Mouse (Mus musculus) layer of hippocampus, adult 2 months (tissue): ENCODE results near the gene Hormad2. TPM values are rescaled to one million over a fixed set of nuclear protein-coding genes. Genes with fewer than 3 reads are reported as not detected.

Experiments used
- DNase-seq, 2 experiments: peaks; one replicate each; pipeline ENCODE4 v3.0.0; 2022; ENCODE audit warnings: low spot score in 2 of 2
- H3K27ac ChIP-seq: fragments of 200-600 bp; 2 replicates; pipeline ENCODE4 v1.8.1; 2022
- H3K4me3 ChIP-seq: fragments of 200-600 bp; 2 replicates; pipeline ENCODE4 v1.8.1; 2022; ENCODE audit warnings: mild to moderate bottlenecking
- CTCF ChIP-seq: fragments of 200-600 bp; conservative IDR thresholded peaks from 2 replicates; pipeline ENCODE4 v1.8.1; 2022; ENCODE audit warnings: antibody characterized with exemption, mild to moderate bottlenecking, moderate library complexity
- total RNA-seq, 2 experiments: library from RNA; stranded (reverse); gene quantifications; 2 replicates each; pipeline ENCODE4 v1.2.3; 2021

Hormad2 gene
- total RNA-seq, 2 experiments from 2014 or later = not detected

DNA sequence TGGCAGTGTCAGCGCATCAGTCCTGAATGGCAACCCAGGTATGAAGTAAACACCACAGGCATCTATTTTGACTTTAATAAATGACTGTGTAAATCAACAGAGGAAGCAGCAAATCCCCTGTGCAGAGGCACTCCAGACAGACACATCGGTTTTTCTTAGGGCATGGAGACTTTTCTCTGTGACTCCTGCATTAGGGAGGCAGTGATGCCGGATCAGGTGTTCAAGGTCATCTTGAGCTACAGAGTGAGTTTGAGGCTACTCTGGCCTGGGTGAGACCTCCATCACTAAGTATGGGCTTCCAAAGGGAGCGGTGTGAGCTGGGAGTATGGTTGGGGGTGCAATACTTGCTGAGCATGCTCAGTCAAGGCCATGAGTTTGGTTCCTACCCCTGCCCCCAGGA lies 23.7 kb upstream of the Hormad2 start:
- no peak for DNase-seq
- no peak overlapping the region for H3K4me3 ChIP-seq
- H3K27ac ChIP-seq = no peak overlapping the region
- no peak for TF ChIP-seq CTCF

DNA sequence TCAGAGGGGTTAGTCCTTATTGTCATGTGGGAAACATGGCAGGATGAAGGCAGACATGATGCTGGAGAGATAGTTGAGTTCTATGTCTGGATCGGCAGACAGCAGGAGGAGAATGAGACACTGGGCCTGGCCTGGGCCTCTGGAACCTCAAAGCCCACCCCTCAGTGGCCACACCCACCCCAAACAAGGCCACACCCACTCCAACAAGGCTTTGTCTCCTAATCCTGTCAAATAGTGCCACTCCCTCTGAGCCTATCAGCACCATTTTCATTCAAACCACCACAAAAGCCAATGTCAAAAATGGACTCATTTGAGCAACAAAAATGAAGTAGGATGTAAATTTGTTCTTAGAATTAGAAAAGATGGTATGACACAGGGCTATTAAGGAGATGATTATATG lies 23.3 kb upstream of the Hormad2 start:
- DNase-seq = no peak
- TF ChIP-seq CTCF = no peak
- no peak overlapping the region for H3K27ac ChIP-seq
- no peak overlapping the region for H3K4me3 ChIP-seq

DNA sequence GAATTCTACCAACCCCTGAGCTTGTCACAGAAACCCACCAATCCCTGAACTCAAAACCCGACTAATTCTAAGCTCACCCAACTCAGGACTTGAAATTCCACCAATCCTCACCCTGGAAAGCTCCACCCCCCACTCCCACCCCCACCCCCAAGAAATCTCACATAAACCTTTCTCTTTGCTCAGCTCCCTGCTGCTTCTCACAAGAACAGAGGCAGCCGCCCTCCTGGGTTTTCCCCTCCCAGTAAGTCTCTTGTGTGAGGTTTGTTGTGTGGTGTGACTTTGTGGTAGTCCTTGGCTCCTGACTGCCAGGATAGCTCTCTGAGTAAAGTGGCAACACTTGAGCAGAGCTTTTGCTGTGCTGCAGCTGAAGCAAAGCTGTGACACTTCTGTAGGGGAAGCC lies 22.0 kb upstream of the Hormad2 start:
- Histone ChIP-seq H3K4me3 (no peak overlapping the region), H3K27ac (no peak overlapping the region)
- DNase-seq = no peak
- TF ChIP-seq CTCF = no peak

GRCm38 (mm10) chr11:4461154-4461553 lies 20.2 kb upstream of the Hormad2 start:
- no peak for TF ChIP-seq CTCF
- no peak overlapping the region for H3K27ac ChIP-seq
- no peak overlapping the region for H3K4me3 ChIP-seq
- no peak for DNase-seq

GRCm38 (mm10) chr11:4460615-4461014 lies 19.7 kb upstream of the Hormad2 start:
- no peak overlapping the region for H3K27ac ChIP-seq
- DNase-seq = no peak
- no peak for TF ChIP-seq CTCF

GRCm38 (mm10) chr11:4454895-4455535 lies 14.1 kb upstream of the Hormad2 start:
- Histone ChIP-seq H3K4me3 (no peak overlapping the region), H3K27ac (no peak overlapping the region)
- no peak for TF ChIP-seq CTCF
- no peak for DNase-seq

More at GRCm38 (mm10) chr11:4460615-4461014, 19.7 kb upstream of the Hormad2 start:
- no peak overlapping the region for H3K4me3 ChIP-seq

GRCm38 (mm10) chr11:4452467-4453184 lies 11.7 kb upstream of the Hormad2 start:
- Histone ChIP-seq H3K27ac (no peak overlapping the region), H3K4me3 (no peak overlapping the region)
- peak in 1 of 2 experiments; percentile 4 for DNase-seq
- no peak for TF ChIP-seq CTCF

- no peak overlapping the region for H3K4me3 ChIP-seq
- H3K27ac ChIP-seq = no peak overlapping the region
- TF ChIP-seq CTCF = peak; percentile 86
- peak; percentile 60 to 73 for DNase-seq
Observed at GRCm38 (mm10) chr11:4451116-4451515, 10.2 kb upstream of the Hormad2 start.

DNA sequence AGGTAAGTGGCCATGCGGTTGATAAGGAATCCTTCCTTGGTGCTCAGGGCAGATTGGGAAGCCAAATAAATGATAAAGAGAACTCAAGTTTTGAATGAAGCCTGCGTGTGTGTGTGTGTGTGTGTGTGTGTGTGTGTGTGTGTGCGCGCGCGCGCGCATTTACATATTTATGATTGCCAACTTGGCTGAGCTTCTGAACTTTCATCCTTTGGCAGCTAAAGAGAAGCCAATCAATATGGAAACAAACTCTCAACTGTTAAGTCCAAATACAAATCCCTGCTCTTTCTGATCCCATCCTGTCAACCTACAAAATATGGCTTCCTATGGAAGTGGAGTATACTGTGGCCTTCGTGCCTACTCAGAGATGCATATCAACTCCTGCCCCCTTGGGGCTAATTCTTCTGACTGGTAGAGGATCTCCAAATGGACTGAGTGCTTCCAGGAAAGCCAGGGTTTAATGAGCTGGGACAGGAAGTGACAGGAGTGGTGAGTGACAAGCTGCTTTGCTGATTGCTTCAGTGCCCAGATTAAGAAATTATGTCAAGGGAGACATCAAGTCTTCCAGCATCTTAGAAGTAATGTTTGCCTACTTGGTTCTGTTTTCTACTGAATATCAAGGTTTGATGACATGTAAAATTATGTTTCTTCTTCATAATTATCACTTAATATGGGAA lies 5.4 kb upstream of the Hormad2 start:
- H3K27ac ChIP-seq = peak overlapping the region; percentile 18; the same call in 1 of the 2 replicates
- no peak for DNase-seq

DNA sequence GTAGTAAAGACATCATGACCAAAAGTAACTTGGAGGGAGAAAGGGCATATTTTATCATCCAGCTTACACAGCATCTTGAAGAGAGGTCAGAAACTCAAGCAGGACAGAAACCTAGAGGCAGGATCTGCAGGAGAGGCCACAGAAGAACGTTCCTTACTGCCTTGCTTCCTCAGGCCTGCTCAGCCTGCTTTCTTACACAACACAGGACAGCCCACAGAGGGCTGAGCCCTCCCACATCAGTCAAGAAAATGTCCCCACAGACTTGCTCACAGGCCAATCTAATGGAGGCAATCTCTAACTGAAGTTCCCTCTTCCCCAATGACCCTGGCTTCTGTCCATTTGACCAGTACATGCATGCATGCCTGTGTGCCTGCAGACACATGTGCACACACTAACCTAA lies 1.4 kb upstream of the Hormad2 start:
- no peak for TF ChIP-seq CTCF
- Histone ChIP-seq H3K27ac (no peak overlapping the region), H3K4me3 (no peak overlapping the region)
- DNase-seq = no peak

More for the DNA sequence above, 5.4 kb upstream of the Hormad2 start:
- no peak for TF ChIP-seq CTCF
- no peak overlapping the region for H3K4me3 ChIP-seq

DNA sequence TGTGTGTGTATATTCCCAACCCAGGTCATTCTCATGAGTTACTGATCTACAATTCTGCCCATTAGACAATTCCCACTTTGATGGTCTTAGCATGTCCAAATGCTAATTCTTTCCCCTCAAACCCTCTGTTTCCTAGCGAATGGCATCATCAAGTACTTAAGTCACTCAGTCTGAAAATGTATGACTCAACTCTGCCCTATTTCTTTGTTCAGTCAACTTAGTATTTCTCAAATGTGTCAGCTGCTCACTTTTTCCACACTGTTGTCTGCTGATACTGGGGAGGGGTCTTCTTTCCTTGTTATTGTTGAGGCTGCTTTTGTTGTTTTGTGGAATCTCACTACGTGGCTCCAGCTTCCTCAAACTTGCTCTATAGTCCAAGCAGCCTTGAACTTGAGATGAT lies 2.7 kb downstream of the Hormad2 start:
- no peak overlapping the region for H3K4me3 ChIP-seq
- DNase-seq = no peak
- H3K27ac ChIP-seq = no peak overlapping the region
- no peak for TF ChIP-seq CTCF

- no peak overlapping the region for H3K4me3 ChIP-seq
- H3K27ac ChIP-seq = no peak overlapping the region
- no peak for DNase-seq
- TF ChIP-seq CTCF = no peak
Observed at GRCm38 (mm10) chr11:4437318-4437717, 3.6 kb downstream of the Hormad2 start.

DNA sequence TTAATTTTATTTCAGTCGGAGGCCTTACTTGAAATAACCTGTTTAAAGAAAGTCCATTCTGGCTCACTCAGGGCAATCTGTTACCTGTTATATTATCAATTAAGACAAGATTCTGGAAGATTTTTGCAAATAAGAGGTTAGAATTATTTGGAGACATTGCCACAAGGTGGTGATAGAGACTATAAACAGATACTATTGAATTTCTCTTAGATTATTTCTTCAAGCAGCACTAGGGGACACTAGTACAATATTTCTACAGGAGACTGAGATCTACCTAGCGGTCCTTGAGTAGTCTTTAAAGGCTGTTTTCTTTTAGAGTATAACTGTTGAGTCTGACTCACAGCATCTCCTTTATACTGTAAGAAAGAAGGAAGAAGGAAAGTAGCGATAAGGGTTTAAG lies 4.3 kb downstream of the Hormad2 start:
- no peak overlapping the region for H3K4me3 ChIP-seq
- no peak overlapping the region for H3K27ac ChIP-seq
- peak in 1 of 2 experiments; percentile 13 for DNase-seq
- peak; percentile 86 for TF ChIP-seq CTCF

GRCm38 (mm10) chr11:4434461-4434860 lies 6.4 kb downstream of the Hormad2 start:
- TF ChIP-seq CTCF = no peak

More at GRCm38 (mm10) chr11:4434461-4434860, 6.4 kb downstream of the Hormad2 start:
- no peak for DNase-seq
- Histone ChIP-seq H3K4me3 (no peak overlapping the region), H3K27ac (no peak overlapping the region)
